Mouse (Mus musculus) ES-Bruce4 (cell line): ENCODE measurements around the gene Auts2. TPM values are rescaled to one million over a fixed set of nuclear protein-coding genes. Genes with fewer than 3 reads are reported as not detected.

Experiments used
- H3K27ac ChIP-seq: 2 replicates; pipeline ENCODE4 v1.5.1; 2012; ENCODE audit warnings: low read length, inconsistent platforms; ENCODE audit not compliant: insufficient read depth
- H3K27me3 ChIP-seq: 2 replicates; pipeline ENCODE4 v1.6.1; 2012; ENCODE audit warnings: mild to moderate bottlenecking, low read length, inconsistent platforms; ENCODE audit not compliant: control insufficient read depth, poor library complexity, insufficient read depth, severe bottlenecking
- H3K36me3 ChIP-seq: 2 replicates; pipeline ENCODE4 v1.6.1; 2012; ENCODE audit warnings: inconsistent platforms, mild to moderate bottlenecking, low read length, moderate library complexity; ENCODE audit not compliant: control insufficient read depth, poor library complexity, insufficient read depth, severe bottlenecking
- H3K4me1 ChIP-seq: one replicate; pipeline ENCODE4 v1.8.1; 2011; ENCODE audit warnings: low read length; ENCODE audit not compliant: control insufficient read depth, insufficient read depth
- H3K4me3 ChIP-seq: 2 replicates; pipeline ENCODE4 v1.5.1; 2011; ENCODE audit warnings: low read depth, mild to moderate bottlenecking, low read length
- H3K9ac ChIP-seq: 2 replicates; pipeline ENCODE4 v1.6.1; 2012; ENCODE audit warnings: low read depth, mild to moderate bottlenecking, inconsistent platforms; ENCODE audit not compliant: poor library complexity, severe bottlenecking
- H3K9me3 ChIP-seq: replicated peaks from 2 replicates; pipeline ENCODE4 v1.6.1; 2012; ENCODE audit warnings: mild to moderate bottlenecking, low read length, inconsistent platforms; ENCODE audit not compliant: control insufficient read depth, poor library complexity, insufficient read depth, severe bottlenecking
- CTCF ChIP-seq: IDR thresholded peaks from one replicate; pipeline ENCODE4 v1.8.1; 2011; ENCODE audit warnings: low read depth, low read length
- EP300 ChIP-seq: IDR thresholded peaks from 2 replicates; pipeline ENCODE4 v1.6.1; 2011; ENCODE audit warnings: low read depth, low read length; ENCODE audit not compliant: insufficient read depth
- POLR2A ChIP-seq: IDR thresholded peaks from one replicate; pipeline ENCODE4 v1.8.1; 2011; ENCODE audit warnings: low read length; ENCODE audit not compliant: insufficient read depth
- polyA plus RNA-seq: library from polyadenylated mRNA; stranded (reverse); fragments of >200 nt; gene quantifications from 2 replicates; pipeline ENCODE4 v1.2.4, GENCODE M21; 2011; ENCODE audit warnings: low read depth; ENCODE audit not compliant: missing spikeins, insufficient read depth, insufficient read length

Auts2 gene
- polyA plus RNA-seq, 1 experiment = 23.4 TPM

- Histone ChIP-seq H3K36me3 (no peaks in the 10 kb centered on the region), H3K27ac (no peak overlapping the region), H3K4me3 (no peak overlapping the region), H3K9me3 (no peaks in the 10 kb centered on the region), H3K4me1 (no peaks in the 10 kb centered on the region), H3K9ac (no peak overlapping the region), H3K27me3 (peaks cover 6% of the 10 kb centered on the region)
- TF ChIP-seq CTCF (no peak), EP300 (no peak), POLR2A (no peak)
Measured at GRCm38 (mm10) chr5:132537475-132537874, 5.7 kb downstream of the Auts2 start.

GRCm38 (mm10) chr5:132526395-132526794 is 16.7 kb downstream of the Auts2 start:
- H3K9me3 ChIP-seq = no peaks in the 10 kb centered on the region
- H3K27ac ChIP-seq = no peak overlapping the region
- no peaks in the 10 kb centered on the region for H3K27me3 ChIP-seq
- no peak overlapping the region for H3K9ac ChIP-seq
- H3K4me1 ChIP-seq = peaks cover 17% of the 10 kb centered on the region
- H3K4me3 ChIP-seq = no peak overlapping the region
- H3K36me3 ChIP-seq = no peaks in the 10 kb centered on the region
- TF ChIP-seq POLR2A (no peak), EP300 (peak; percentile 62)

- no peaks in the 10 kb centered on the region for H3K27me3 ChIP-seq
- H3K27ac ChIP-seq = peak overlapping the region; percentile 24; the same call in 1 of the 2 replicates
- H3K4me1 ChIP-seq = peaks cover 7% of the 10 kb centered on the region
Measured at GRCm38 (mm10) chr5:132521358-132521873, 21.7 kb downstream of the Auts2 start.

GRCm38 (mm10) chr5:132517879-132518278 is 25.3 kb downstream of the Auts2 start:
- Histone ChIP-seq H3K36me3 (no peaks in the 10 kb centered on the region), H3K4me1 (peaks cover 5% of the 10 kb centered on the region), H3K9me3 (no peaks in the 10 kb centered on the region), H3K9ac (no peak overlapping the region), H3K4me3 (no peak overlapping the region), H3K27ac (no peak overlapping the region), H3K27me3 (no peaks in the 10 kb centered on the region)
- TF ChIP-seq CTCF (no peak), POLR2A (no peak), EP300 (no peak)

More at GRCm38 (mm10) chr5:132521358-132521873, 21.7 kb downstream of the Auts2 start:
- no peak for TF ChIP-seq POLR2A
- no peak for TF ChIP-seq CTCF
- no peak for TF ChIP-seq EP300
- H3K9ac ChIP-seq = peak overlapping the region; percentile 44; the same call in 1 of the 2 replicates
- no peaks in the 10 kb centered on the region for H3K9me3 ChIP-seq
- no peak overlapping the region for H3K4me3 ChIP-seq
- no peaks in the 10 kb centered on the region for H3K36me3 ChIP-seq

- no peak overlapping the region for H3K9ac ChIP-seq
- no peaks in the 10 kb centered on the region for H3K9me3 ChIP-seq
- no peak overlapping the region for H3K4me3 ChIP-seq
- TF ChIP-seq CTCF (no peak), POLR2A (no peak), EP300 (no peak)
- no peaks in the 10 kb centered on the region for H3K27me3 ChIP-seq
- no peaks in the 10 kb centered on the region for H3K36me3 ChIP-seq
- no peaks in the 10 kb centered on the region for H3K4me1 ChIP-seq
- no peak overlapping the region for H3K27ac ChIP-seq
Measured at GRCm38 (mm10) chr5:132514521-132514920, 28.6 kb downstream of the Auts2 start.

- H3K27ac ChIP-seq = no peak overlapping the region
- no peak overlapping the region for H3K9ac ChIP-seq
- H3K4me1 ChIP-seq = no peaks in the 10 kb centered on the region
- no peak for TF ChIP-seq POLR2A
- TF ChIP-seq CTCF = no peak
- TF ChIP-seq EP300 = no peak
- H3K9me3 ChIP-seq = no peaks in the 10 kb centered on the region
- H3K27me3 ChIP-seq = no peaks in the 10 kb centered on the region
- no peak overlapping the region for H3K4me3 ChIP-seq
- H3K36me3 ChIP-seq = no peaks in the 10 kb centered on the region
Measured at GRCm38 (mm10) chr5:132513206-132513605, 29.9 kb downstream of the Auts2 start.
